Mouse (Mus musculus) limb, embryonic 10.5 days (tissue): Measurements from ENCODE around the gene Slc25a27. TPM values are rescaled to one million over a fixed set of nuclear protein-coding genes. Genes with fewer than 3 reads are reported as not detected.

ENCODE experiments used
- DNase-seq: peaks from one replicate; pipeline ENCODE4 v3.0.0-alpha.2; 2017; ENCODE audit warnings: low spot score
- H3K27ac ChIP-seq: fragments of 300-500 bp; sonication (generic); 2 replicates; pipeline ENCODE4 v1.5.1; 2016; ENCODE audit warnings: mild to moderate bottlenecking
- H3K27me3 ChIP-seq: fragments of 300-500 bp; sonication (generic); 2 replicates; pipeline ENCODE4 v1.6.1; 2016; ENCODE audit warnings: low read depth, mild to moderate bottlenecking; ENCODE audit not compliant: poor library complexity, severe bottlenecking
- H3K36me3 ChIP-seq: fragments of 300-500 bp; sonication (generic); 2 replicates; pipeline ENCODE4 v1.6.1; 2016; ENCODE audit warnings: mild to moderate bottlenecking, moderate library complexity
- H3K4me1 ChIP-seq: fragments of 300-500 bp; sonication (generic); 2 replicates; pipeline ENCODE4 v1.6.1; 2016
- H3K4me3 ChIP-seq: fragments of 300-500 bp; sonication (generic); 2 replicates; pipeline ENCODE4 v1.5.1; 2016; ENCODE audit warnings: mild to moderate bottlenecking, moderate library complexity
- H3K9me3 ChIP-seq: fragments of 300-500 bp; sonication (generic); replicated peaks from 2 replicates; pipeline ENCODE4 v1.6.1; 2016; ENCODE audit warnings: mild to moderate bottlenecking
- WGBS: fragments of 180-500 bp; shearing (Covaris S2); methylation state at CpG from one replicate; pipeline ENCODE4 v1.1.7; 2016; 5-methylcytosine and 5-hydroxymethylcytosine counted together
- polyA plus RNA-seq: library from polyadenylated mRNA; unstranded; fragments of >200 nt; fragmentation: Nextera tagmentation; extraction: Ambion mirVana; gene quantifications from 2 replicates; pipeline ENCODE4 v1.2.1, GENCODE M21; 2016

The Slc25a27 gene
- polyA plus RNA-seq, 1 experiment from 2014 or later = 35.8 TPM

DNA sequence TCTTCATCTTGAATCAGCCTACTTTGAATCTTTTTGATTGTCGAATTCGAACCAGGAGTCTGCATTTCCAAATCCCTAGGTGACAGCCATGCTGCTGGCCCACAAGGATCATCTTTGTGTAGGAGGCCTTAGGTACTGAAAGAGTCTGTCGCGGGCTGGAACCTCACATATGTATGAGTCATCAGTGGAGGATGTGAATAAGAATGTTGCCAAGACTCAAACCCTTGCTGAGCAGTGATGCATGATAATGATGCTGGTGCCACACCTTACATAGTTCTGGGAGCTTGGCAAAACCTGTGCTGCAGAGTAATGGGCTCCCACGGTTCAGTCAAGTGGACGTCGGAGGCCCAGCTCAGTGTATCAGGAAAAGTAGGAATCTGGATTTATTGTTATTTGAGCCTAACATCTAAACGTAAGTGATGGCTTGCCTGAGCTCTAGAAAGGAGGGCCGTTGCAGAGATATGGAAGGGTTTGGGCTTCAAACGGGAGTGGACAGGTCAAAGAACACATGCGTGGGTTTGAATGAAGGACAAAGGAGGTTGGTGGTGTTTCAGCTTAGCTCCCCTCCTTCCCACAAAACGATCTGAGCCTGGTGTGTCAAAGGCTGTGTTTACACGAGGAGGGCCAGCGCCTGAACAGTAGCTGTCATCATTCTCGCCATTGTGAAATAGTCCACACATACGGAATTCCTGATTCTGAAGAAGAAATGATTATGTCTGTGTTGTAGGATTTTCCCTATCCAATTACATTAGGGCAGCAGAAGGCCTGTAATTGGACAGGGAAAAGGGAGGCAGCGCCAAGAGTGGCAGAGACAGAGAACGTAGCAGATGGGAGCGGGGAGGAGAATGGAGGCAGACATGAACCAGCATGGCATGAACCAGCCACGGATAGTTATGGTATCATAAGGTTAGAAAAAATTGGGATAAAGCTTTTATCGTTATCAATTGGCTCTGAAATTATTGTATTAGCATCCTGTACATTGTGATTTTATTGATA is 74.4 kb downstream of the Slc25a27 start:
- Histone ChIP-seq H3K27me3 (no peaks in the 10 kb centered on the region), H3K36me3 (no peaks in the 10 kb centered on the region), H3K9me3 (no peaks in the 10 kb centered on the region), H3K4me3 (no peak overlapping the region), H3K27ac (no peak overlapping the region), H3K4me1 (no peaks in the 10 kb centered on the region)
- 90% methylated on average over 21 of the region's 21 CpGs for WGBS
- DNase-seq = no peak

Other genes with a start within 250 kb of the Slc25a27 start
- gene Mep1a, start 164.4 kb downstream of the Slc25a27 start, polyA plus RNA-seq = not detected in 2 replicates
- 0.18 TPM in 1 of 2 replicates, not detected in the other for gene Ankrd66, start 123.6 kb downstream of the Slc25a27 start, polyA plus RNA-seq
- gene Pla2g7, start 99.1 kb downstream of the Slc25a27 start, polyA plus RNA-seq = 1.0 and 2.2 TPM in 2 replicates
- gene Tdrd6, start 36.9 kb downstream of the Slc25a27 start, polyA plus RNA-seq = not detected in 2 replicates
- 25.5 and 30.1 TPM in 2 replicates for gene Cyp39a1, start 211 bp upstream of the Slc25a27 start, polyA plus RNA-seq
- 1.7 and 1.9 TPM in 2 replicates for gene Rcan2, start 134.1 kb upstream of the Slc25a27 start, polyA plus RNA-seq